ENCODE assay signal across 10 mouse cellular contexts in the genomic region with DNA sequence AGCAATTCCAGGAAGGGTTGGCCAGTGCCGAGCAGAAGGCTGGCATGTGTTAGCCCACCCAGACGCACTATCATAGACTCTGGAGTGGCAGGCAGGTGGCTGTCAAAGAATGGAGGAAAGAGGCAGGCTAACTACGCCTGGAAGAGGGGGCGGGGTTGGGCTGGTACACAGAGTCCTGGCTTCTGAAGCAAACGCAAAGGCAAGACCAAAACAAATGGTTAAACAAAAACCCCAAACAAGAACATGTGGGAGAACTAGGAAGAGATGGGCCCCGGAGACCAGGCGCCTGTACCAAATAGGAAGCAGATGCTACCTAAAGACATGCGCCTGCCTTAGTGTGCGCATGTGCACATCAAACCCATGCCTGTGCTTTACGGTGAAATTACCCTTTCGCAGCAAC. TPM values are rescaled to one million over a fixed set of nuclear protein-coding genes. Genes with fewer than 3 reads are reported as not detected.
DNase-seq lines count a peak whose midpoint lies in the region; ATAC-seq and TF ChIP-seq lines count a peak whose summit lies in the region.
"Had no signal": no experiment of that assay in that cellular context is flagged by ENCODE, and none has a peak within 500 bp of the region (broad histone marks: within the 10 kb centered on the region; RNA-seq: fewer than 3 reads in every experiment).

No protein-coding gene starts in this region.

- intact Hi-C loops in heart, postnatal 36 days (cut with DNase I) = no loop called here

- no peak overlapping the region for H3K27ac ChIP-seq in heart, embryonic 15.5 days
- H3K27ac ChIP-seq in cortical plate, adult 2 months (ENCODE audit: insufficient read depth, low read length) = no peak overlapping the region
- 0 out of 2 replicates have a peak overlapping the region, but pooled peaks have one; percentile 41 for H3K27ac ChIP-seq in forebrain, embryonic 15.5 days (replicated peaks)
- 0 out of 2 replicates have a peak overlapping the region, but pooled peaks have one; percentile 18 for H3K27ac ChIP-seq in limb, embryonic 15.5 days
- H3K27ac ChIP-seq: kidney, postnatal 0 days had no signal

- 77% methylated on average over 11 of the region's 11 CpGs for WGBS in heart, embryonic 15.5 days
- 39% methylated on average over 11 of the region's 11 CpGs for WGBS in forebrain, embryonic 15.5 days
- 24% methylated on average over 11 of the region's 11 CpGs for WGBS in limb, embryonic 15.5 days

- H3K27me3 ChIP-seq in heart, embryonic 15.5 days = no peaks in the 10 kb centered on the region
- H3K27me3 ChIP-seq in forebrain, embryonic 15.5 days = no peaks in the 10 kb centered on the region
- H3K27me3 ChIP-seq in limb, embryonic 15.5 days = no peaks in the 10 kb centered on the region

- peaks cover 31% of the 10 kb centered on the region for H3K4me1 ChIP-seq in heart, embryonic 15.5 days (replicated peaks)
- peaks cover 3% of the 10 kb centered on the region for H3K4me1 ChIP-seq in cortical plate, adult 2 months (ENCODE audit: control insufficient read depth, insufficient read depth, low read length)
- H3K4me1 ChIP-seq in forebrain, embryonic 15.5 days = peaks cover 37% of the 10 kb centered on the region
- peaks cover 29% of the 10 kb centered on the region for H3K4me1 ChIP-seq in limb, embryonic 15.5 days

- H3K9ac ChIP-seq in heart, embryonic 15.5 days = no peak overlapping the region
- H3K9ac ChIP-seq in forebrain, embryonic 15.5 days (replicated peaks) = no peak overlapping the region
- H3K9ac ChIP-seq in limb, embryonic 15.5 days = no peak overlapping the region

- no peak for DNase-seq in heart, postnatal 36 days
- DNase-seq in spleen, adult 12 weeks (ENCODE audit: low spot score) = no peak
- DNase-seq in kidney, postnatal 36 days = no peak
- no peak for DNase-seq in gastrocnemius, postnatal 10 days

- no peak for ATAC-seq in heart, embryonic 15.5 days (replicated peaks; ENCODE audit: insufficient number of reproducible peaks, insufficient read depth, low FRiP score, low read depth)
- peak; percentile 88 for ATAC-seq in forebrain, embryonic 15.5 days (replicated peaks)
- ATAC-seq in limb, embryonic 15.5 days (ENCODE audit: insufficient number of reproducible peaks, low FRiP score, low TSS enrichment, low read depth) = 0 out of 2 replicates have a peak, but pooled peaks have one; percentile 27

- TF ChIP-seq CTCF in cortical plate, adult 2 months (IDR thresholded peaks at IDR 0.05; ENCODE audit: extremely low read depth, insufficient read depth, low read length) = no peak

- H3K9me3 ChIP-seq in heart, embryonic 15.5 days (replicated peaks) = no peaks in the 10 kb centered on the region
- no peaks in the 10 kb centered on the region for H3K9me3 ChIP-seq in forebrain, embryonic 15.5 days
- no peaks in the 10 kb centered on the region for H3K9me3 ChIP-seq in limb, embryonic 15.5 days
- H3K9me3 ChIP-seq: G1E had no signal

- H3K36me3 ChIP-seq in heart, embryonic 15.5 days = no peaks in the 10 kb centered on the region
- H3K36me3 ChIP-seq in forebrain, embryonic 15.5 days = no peaks in the 10 kb centered on the region
- H3K36me3 ChIP-seq in limb, embryonic 15.5 days = no peaks in the 10 kb centered on the region
- H3K36me3 ChIP-seq: G1E had no signal

- TF ChIP-seq POLR2A in cortical plate, adult 2 months (IDR thresholded peaks at IDR 0.05; ENCODE audit: extremely low read depth, insufficient read depth, low read length) = no peak

- peak overlapping the region; percentile 61 for H3K4me2 ChIP-seq in heart, embryonic 15.5 days
- peak overlapping the region; percentile 46 for H3K4me2 ChIP-seq in forebrain, embryonic 15.5 days (replicated peaks)
- H3K4me2 ChIP-seq in limb, embryonic 15.5 days = peak overlapping the region; percentile 54

- H3K4me3 ChIP-seq in heart, embryonic 15.5 days = 0 out of 2 replicates have a peak overlapping the region, but pooled peaks have one; percentile 56
- peak overlapping the region; percentile 28; the same call in 1 of the 2 replicates for H3K4me3 ChIP-seq in cortical plate, adult 2 months (ENCODE audit: insufficient read depth, low read length)
- peak overlapping the region; percentile 43 for H3K4me3 ChIP-seq in forebrain, embryonic 15.5 days
- peak overlapping the region; percentile 55 for H3K4me3 ChIP-seq in limb, embryonic 15.5 days

RNA-seq across cellular contexts. Expression of a gene that starts 2.5 kb away (rescaled TPM):
- polyA plus RNA-seq in heart, embryonic 15.5 days (2015; fragmentation: Nextera tagmentation; extraction: Ambion mirVana) = 9.4 and 10.3 TPM in 2 replicates
- total RNA-seq in heart, postnatal 36 days (2021) = 10 to 100 TPM; 12.7 to 13.9 TPM
- 20.8 TPM in 2 replicates for polyA plus RNA-seq in cortical plate, adult 2 months (2012; rRNA removed)
- polyA plus RNA-seq in forebrain, embryonic 15.5 days (2015; fragmentation: Nextera tagmentation; extraction: Ambion mirVana) = 12.7 and 13.4 TPM in 2 replicates
- polyA plus RNA-seq in limb, embryonic 15.5 days (2015; fragmentation: Nextera tagmentation; extraction: Ambion mirVana) = 28.0 and 31.8 TPM in 2 replicates
- total RNA-seq in gastrocnemius, postnatal 10 days (2021) = 10 to 100 TPM; 12.6 to 17.3 TPM

RNA-seq across cellular contexts. Expression of a gene that starts 12.9 kb away (rescaled TPM):
- polyA plus RNA-seq in heart, embryonic 15.5 days (2015; fragmentation: Nextera tagmentation; extraction: Ambion mirVana) = 3.3 and 3.5 TPM in 2 replicates
- 1 to 10 TPM; 4.6 to 4.9 TPM for total RNA-seq in heart, postnatal 36 days (2021)
- polyA plus RNA-seq in cortical plate, adult 2 months (2012; rRNA removed) = 4.1 TPM in 2 replicates
- polyA plus RNA-seq in forebrain, embryonic 15.5 days (2015; fragmentation: Nextera tagmentation; extraction: Ambion mirVana) = 4.3 and 4.4 TPM in 2 replicates
- polyA plus RNA-seq in limb, embryonic 15.5 days (2015; fragmentation: Nextera tagmentation; extraction: Ambion mirVana) = 2.5 and 3.1 TPM in 2 replicates
- 1 to 10 TPM; 3.8 to 4.0 TPM for total RNA-seq in gastrocnemius, postnatal 10 days (2021)

Comparison
In these comparisons a context has a peak if more than half of its experiments do, and no peak if none do; other contexts are left out.
1. H3K27ac ChIP-seq: peak in forebrain, embryonic 15.5 days (single experiment) and limb, embryonic 15.5 days (single experiment); none in heart, embryonic 15.5 days (single experiment) and cortical plate, adult 2 months (single experiment).
2. Peak in every context shown above with its lines, with median percentiles within 50 percentile points of each other: H3K4me2 ChIP-seq and H3K4me3 ChIP-seq.